Mouse (Mus musculus): Measurements from ENCODE around the gene Tmem94. TPM values are rescaled to one million over a fixed set of nuclear protein-coding genes. Genes with fewer than 3 reads are reported as not detected.

Gene Tmem94
- polyA plus RNA-seq, 1 experiment = 57.3 TPM

Other genes starting within 250 kb of the Tmem94 start
- gene Sumo2, start 229.2 kb upstream of the Tmem94 start, polyA plus RNA-seq (2012; rRNA removed) = 365 and 405 TPM in 2 replicates
- 71.0 and 72.9 TPM in 2 replicates for gene Nup85, start 201.0 kb upstream of the Tmem94 start, polyA plus RNA-seq (2012; rRNA removed)
- gene Mrps7, start 161.5 kb upstream of the Tmem94 start, polyA plus RNA-seq (2012; rRNA removed) = 40.7 and 42.9 TPM in 2 replicates
- 61.7 and 65.1 TPM in 2 replicates for gene Gga3, start 161.4 kb upstream of the Tmem94 start, polyA plus RNA-seq (2012; rRNA removed)
- gene Mif4gd, start 152.5 kb upstream of the Tmem94 start, polyA plus RNA-seq (2012; rRNA removed) = 36.3 and 38.9 TPM in 2 replicates
- gene Slc25a19, start 137.1 kb upstream of the Tmem94 start, polyA plus RNA-seq (2012; rRNA removed) = 117 and 127 TPM in 2 replicates
- 194 and 200 TPM in 2 replicates for gene Grb2, start 56.8 kb upstream of the Tmem94 start, polyA plus RNA-seq (2012; rRNA removed)
- 25.8 and 29.3 TPM in 2 replicates for gene Caskin2, start 48.2 kb downstream of the Tmem94 start, polyA plus RNA-seq (2012; rRNA removed)
- 15.6 and 16.8 TPM in 2 replicates for gene Tsen54, start 49.3 kb downstream of the Tmem94 start, polyA plus RNA-seq (2012; rRNA removed)
- gene Llgl2, start 58.6 kb downstream of the Tmem94 start, polyA plus RNA-seq (2012; rRNA removed) = 2.8 and 3.2 TPM in 2 replicates
- 0.55 and 1.1 TPM in 2 replicates for gene Myo15b, start 93.0 kb downstream of the Tmem94 start, polyA plus RNA-seq (2012; rRNA removed)
- gene Smim5, start 134.5 kb downstream of the Tmem94 start, polyA plus RNA-seq (2012; rRNA removed) = 0.64 TPM in 1 of 2 replicates, not detected in the other
- not detected in 2 replicates for gene Smim6, start 146.6 kb downstream of the Tmem94 start, polyA plus RNA-seq (2012; rRNA removed)
- gene Sap30bp, start 167.8 kb downstream of the Tmem94 start, polyA plus RNA-seq (2012; rRNA removed) = 71.9 and 89.0 TPM in 2 replicates
- gene Recql5, start 168.0 kb downstream of the Tmem94 start, polyA plus RNA-seq (2012; rRNA removed) = 28.4 and 31.7 TPM in 2 replicates
- gene Itgb4, start 209.3 kb downstream of the Tmem94 start, polyA plus RNA-seq (2012; rRNA removed) = 5.7 and 7.2 TPM in 2 replicates
- 17.6 and 19.3 TPM in 2 replicates for gene Galk1, start 247.3 kb downstream of the Tmem94 start, polyA plus RNA-seq (2012; rRNA removed)

Data from frontal cortex, adult 2 months (tissue).